Mouse (Mus musculus) embryo, embryonic 10 days (tissue): ENCODE results near the gene Saxo1.
A peak's percentile ranks its signal among the peaks of the same experiment; 100 is the strongest.

Source experiments
- DNase-seq: peaks from one replicate; pipeline ENCODE4 v3.0.0-alpha.2; 2015; ENCODE audit warnings: low spot score

Saxo1 gene

DNA sequence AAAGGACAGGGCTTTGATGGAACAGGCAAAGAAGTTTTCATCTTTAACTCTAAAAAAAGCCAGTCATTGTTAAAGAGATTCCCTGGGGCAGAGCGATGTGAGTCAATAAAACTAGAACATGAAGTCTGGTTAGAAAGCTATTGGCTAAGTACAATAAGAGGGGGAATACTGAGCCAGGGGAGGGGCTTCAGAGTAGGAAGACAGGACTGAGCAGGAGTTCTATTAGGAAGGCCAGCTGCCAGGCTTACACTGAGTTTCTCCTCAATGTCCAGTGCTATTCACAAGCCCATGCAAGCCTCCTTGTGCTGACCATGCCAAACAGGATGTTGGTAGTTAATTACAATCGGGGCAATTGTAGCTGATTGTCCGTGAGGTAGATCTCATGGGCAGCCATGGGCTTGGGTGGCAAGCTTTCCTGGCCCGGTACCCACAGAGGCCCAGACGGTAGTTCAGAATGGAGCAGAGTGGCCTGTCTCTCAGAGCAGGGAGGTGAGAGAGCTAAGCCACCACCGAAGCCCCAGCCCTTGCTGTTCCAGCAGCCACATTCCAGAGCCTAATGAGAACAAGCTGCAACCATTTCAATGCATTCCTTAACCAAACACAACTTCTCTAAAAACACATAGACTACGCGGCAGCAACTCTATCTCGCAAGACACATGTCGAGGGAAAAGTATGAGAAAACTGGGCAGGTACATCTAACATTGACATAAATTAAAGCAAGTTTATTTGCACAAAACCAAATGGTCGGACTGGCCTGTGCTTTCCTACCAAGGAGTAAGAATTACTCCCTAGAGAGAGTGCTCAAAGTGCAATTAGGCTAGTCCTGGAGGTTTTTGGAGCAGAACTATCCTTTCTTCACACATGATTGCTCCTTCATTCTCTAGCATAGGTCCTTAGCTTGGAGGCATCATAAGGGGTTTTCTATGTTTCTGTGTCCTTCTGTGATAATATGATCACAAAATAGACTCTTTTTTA, 30.7 kb downstream of the Saxo1 start:
- peak; percentile 77 for DNase-seq

DNA sequence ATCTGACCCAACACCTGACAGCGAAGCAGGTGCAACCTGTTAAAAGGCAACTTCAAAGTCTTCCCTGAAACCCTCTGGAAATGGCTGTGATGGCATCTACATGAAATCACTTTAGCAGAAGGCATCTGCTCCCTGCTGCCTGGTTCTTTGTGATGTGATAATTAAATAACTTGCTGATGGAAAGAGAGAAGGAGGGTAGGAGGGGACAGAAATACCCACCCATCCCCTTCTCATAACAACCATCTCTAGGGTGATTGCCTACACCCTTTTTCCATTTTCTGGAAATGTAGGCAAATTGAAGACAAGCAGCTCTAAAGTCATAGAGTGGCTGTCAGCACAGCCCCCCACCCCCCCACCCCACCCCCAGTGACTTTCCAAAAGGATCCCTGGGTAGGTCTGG, 33.6 kb downstream of the Saxo1 start:
- DNase-seq, result no peak

DNA sequence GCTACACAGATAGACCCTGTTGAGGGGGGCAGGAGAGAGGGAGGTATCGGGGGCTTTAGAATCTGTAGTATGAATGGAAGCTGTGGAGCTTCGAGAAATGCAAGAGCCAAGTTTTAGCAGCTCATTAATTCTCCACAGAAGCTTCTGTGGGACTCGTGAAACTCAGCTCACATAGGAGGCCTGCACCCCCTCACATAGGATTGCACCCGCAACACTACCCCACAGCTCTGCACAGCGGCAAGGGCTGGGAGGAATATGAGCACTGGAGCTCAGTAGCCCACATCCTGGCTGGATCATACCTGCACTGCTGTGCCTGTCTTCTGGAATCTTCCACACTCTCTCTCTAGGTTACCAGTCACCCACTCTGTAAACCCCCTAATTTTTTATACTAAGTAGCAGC, 34.4 kb downstream of the Saxo1 start:
- no peak for DNase-seq

DNA sequence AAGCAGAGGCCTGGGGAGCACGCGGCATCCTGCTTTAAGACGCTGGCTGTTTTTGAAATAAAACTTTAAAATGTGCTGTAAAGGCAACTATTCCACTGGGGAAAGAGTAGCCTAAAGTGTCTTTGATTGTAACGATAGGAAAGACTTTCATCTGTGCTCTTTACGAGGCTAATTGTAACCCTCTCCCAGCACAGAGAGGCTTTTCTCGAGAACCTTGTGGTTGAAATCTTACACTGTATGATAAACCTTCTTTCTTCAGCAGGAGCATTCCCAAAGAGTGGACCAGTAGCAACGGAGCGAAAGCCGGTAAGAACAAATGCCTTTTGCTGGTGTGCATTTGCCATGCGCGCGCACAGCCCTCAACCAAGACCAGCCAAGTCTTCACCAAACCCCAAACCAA, 37.4 kb downstream of the Saxo1 start:
- no peak for DNase-seq

DNA sequence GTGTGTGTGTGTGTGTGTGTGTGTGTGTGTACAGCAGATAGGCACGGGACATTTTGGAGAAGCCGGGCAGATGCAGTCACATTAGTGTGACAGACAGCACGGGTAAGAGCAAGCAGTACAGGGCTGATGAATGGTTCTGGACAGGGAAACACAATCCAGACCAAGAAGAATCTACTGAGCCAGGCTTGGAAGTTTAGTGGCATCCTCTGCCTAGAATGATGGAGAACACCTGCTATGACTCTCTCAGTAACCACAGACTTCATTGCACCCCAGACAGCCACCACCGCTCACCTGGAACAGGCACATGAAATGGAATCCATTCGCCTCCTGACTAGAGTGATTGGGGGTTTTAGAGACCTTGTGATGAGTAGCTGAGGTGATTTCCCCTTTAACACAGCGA, 38.2 kb downstream of the Saxo1 start:
- no peak for DNase-seq

DNA sequence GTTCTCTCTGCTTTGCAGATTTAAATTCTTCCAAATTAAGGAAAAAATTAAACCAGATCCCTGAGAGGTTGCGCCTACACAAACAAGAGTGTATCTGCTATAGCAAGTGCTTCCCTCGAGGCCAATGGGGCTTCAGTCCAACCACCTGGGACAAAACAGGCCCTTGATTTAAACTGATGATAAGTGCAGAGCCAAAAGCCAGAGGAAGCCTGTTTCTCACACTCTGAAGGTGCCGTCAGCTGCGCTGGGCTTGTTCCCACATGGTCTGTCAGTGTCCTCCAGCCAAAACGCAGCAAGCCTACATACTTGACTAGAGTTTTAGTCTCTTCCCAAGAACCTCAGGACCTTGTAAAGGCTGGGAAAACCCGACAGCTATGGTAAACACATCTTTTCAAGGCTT, 53.5 kb downstream of the Saxo1 start:
- no peak for DNase-seq

DNA sequence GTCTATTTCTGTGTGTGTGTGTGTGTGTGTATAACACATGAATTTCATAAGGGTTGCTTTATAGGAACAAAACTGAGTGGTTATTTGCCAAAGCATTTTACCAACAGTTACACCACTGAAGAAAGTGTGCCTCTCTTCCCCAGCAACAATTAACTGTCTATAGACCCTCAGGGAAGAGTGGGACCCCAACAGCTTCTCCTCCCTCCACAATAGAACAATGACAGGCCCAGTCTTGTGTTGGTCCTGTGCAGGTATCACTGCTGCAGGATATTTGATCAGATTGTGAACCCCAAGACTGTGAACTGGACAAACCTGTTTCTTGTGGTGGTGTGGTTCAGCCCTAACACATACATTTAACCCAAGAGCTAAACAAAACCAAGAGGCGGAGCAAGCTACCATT, 58.6 kb downstream of the Saxo1 start:
- DNase-seq, result no peak

DNA sequence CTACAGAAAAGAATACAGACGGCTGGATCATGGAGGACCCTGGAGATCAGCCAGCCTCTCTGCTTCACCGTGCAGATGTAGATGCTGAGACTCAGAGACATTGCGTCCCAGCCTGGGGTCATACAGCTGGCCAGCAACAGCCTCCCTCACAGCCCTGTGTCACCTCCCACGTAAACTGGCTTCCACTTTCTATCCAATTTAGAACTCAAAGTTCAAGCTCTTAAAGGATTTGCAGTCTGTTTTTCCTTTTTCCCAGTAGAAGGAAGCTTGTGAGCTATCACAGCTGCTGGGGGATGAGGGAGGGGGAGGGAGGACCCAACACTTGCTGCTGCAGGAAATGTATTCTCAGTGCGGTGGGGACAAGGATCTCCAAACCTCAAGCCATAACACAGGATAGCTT, 59.4 kb downstream of the Saxo1 start:
- DNase-seq, result no peak

DNA sequence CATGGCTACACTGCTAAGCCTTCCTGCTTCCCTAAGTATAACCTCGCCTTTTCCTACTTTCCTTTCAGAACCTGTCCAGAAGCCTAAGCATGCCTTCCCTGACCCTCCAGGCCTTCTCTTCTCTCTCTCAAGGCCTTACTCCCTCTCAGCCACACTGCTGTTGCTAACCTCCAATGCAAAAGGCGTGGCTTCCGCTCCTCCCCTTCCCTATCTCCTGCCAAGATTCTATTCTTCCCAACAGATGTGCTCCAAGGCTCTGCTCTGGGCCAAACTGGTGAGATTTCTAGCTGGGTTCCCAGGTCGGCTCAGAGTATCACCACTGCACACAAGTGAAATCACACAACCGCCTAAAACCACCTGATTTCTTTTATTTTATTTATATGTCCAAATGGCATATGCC, 69.0 kb downstream of the Saxo1 start:
- DNase-seq, result no peak

DNA sequence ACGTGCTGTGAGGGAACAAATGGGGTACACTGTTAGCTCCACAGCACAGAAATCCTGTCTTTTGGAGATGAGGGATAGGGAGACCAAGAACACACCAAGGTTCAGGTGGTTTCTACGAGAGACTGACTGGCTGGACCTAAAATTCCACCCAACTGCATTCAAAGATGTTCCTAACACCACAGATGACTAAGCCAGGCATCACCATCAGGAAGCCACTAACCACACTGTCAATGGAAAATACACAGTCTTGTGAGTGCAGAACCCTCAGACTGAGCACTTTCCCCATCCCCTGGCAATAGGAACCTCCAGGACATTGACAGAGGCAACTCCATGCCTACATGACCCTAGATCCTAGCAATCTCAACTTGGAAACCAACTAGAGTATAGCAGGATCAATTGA, 71.2 kb downstream of the Saxo1 start:
- DNase-seq, result no peak

DNA sequence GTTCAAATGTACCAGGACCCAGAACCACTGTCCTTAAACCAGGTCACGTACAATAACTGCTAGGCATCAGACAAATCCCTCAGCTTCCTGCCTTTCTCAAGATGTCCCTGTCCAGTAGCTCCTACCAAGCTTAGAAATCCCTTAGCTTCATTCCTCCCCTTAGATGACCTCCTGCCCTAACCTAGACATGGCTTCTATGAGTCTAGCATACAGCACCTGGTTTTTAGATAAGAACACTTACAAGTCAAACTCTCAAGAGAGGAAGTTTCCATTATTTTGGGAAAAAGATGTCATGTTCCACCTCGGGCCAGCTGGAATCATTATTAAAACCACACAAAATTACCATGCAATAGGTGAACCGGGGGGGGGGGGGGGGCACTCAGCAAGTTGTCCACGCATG, 71.6 kb downstream of the Saxo1 start:
- no peak for DNase-seq

DNA sequence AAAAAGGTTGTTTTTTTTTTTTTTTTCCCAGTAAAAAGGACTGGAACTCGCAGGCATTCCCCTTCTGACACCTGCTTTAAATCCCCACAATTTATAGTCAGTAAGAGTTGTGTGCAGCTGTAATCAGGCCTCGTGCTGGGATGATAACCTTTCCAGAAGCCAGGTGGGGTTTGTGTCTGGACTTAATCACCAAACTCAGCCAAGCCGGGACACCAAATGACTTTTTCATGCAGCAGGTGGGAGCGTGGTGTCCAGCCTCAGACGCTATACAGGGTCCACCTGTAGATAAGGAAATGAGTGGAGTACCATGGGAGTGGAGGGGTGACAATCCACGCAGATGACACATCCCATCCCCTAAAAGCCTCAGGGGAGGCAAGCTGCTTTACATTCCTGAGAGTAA, 73.1 kb downstream of the Saxo1 start:
- peak; percentile 26 for DNase-seq

GRCm38 (mm10) chr4:86483686-86484085, 74.4 kb downstream of the Saxo1 start:
- DNase-seq, result peak; percentile 22

DNA sequence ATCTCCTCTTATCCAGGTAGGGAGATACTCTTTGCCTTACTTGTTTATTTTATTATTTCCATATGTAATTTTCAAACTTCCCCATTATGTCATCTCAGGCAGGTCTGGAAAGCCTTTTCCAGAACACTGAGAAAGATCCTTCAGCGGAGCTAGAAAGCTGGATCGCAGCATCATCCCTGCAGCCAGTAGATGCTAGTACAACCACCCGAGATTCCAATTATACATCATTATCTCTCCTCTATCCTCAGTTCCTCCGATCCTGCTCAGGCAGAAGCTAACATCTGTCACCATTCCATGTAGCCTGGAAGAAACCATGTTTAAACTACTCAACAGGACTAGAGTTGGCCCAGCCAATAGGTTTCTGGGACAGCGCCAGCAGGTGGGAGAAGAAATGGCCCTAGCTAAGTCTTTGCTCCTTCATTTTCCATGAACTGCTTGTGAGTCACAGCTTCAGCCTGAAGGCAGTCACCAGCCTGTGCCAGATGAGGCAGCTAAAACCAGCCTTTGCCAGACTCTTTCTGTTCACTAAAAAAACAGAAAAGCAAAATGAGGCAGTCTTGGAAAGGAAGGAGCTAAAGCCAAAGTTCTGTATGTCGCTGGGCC, 75.0 kb downstream of the Saxo1 start:
- DNase-seq, result no peak

DNA sequence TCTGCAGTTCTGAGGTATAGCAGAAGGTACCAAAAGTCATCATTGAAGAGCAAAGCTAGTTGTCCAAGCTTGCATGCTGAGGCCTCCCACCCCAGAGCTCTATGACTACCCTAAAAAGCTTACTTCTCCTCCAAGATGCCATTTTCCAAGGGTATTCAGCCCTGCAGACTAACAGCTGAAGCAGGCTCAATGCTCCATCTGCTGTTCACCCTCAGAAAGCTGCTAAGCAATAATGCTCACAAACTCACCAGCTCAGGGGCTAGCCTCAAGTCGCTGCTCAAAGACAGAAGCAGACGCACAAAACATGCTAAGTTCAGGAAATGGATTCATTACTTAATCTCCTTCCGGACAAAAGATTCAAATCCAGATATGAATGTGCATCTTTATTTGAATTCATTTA, 77.2 kb downstream of the Saxo1 start:
- DNase-seq, result peak; percentile 22

DNA sequence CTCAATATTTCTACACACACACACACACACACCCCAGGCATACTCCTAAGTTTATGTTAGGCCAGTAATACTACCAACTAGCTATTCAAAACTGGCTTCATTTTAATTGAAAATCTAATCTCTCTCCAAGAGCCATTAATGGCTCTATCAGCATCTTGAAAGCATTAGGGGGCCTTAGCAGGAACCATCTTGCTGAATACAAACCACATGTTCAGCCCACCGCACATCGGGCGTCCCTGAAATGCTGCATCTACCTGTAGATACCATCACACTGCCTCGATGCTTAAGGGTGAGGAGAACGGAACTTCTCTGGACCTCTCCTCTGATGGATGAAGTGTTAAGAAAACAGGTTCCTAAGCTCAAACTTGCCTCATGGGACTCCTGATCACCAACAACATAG, 93.3 kb downstream of the Saxo1 start:
- peak; percentile 10 for DNase-seq

DNA sequence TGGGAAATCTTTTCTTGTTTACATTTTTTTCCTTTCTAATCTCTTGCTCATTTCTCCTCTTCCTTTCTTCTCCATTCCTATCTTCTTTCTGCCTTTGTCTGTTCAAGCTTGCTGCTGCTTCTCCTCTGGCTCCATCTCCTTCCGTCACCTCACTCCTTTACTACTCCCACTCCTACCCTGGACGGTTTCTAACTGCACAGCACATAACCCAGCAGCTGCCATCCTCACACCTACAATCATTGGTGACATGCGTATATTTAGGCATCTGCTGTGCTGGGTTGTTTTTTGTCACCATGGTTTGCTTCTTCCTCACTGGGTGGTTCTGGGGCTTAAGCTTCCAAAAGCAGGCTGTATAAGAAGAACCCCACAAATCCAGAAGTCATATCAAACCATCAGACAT, 107.7 kb downstream of the Saxo1 start:
- no peak for DNase-seq

DNA sequence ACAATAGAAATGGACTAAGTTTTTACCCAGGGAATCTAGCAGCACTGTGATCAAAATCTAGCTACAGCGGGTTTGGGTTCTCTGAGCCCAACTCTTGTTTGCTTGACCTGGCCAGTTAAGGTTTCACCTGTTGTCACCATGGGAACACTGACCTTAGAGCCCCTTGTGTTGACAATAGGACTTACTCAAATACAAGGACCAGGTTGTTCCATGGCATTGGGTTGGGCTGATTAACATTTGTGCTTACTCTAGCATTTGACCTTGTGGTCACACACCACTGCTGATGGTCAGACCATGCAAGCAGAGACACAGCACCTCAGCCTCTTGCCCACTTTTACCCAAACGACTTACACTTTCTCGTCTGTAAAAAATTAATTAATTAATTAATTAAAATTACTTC, 121.8 kb downstream of the Saxo1 start:
- peak; percentile 25 for DNase-seq

- no peak for DNase-seq
These were observed 122.5 kb downstream of the Saxo1 start for GRCm38 (mm10) chr4:86435631-86436030.

DNA sequence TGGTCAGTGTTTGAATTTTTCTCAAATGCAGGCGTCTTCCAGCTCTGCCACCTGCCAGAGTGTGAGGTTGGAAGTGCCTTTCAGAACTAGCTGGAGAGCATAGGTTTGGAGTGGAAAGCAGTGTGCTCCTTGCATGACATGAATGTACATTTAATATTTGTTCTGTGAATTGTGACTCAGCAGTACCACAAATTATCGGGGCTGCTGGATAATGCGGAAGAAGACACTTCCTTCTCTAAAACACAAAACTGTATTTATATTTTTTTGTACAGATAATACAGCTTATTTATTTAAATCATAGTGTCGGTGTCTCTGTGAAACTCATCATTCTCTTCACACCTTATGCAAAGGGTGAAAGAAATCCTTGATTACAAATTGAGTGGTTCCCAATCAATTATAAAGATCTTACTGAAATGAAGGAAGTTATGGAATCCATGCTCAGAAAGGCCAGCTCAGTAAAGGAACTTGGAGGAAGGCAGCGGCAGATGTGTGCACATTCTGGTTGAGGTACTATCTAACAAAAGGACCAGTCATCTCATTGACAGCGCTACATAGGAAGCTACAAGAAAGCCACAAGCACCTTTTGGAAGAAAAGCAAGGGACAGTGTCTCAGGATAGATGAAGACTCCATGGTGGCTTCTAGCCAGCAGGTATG, 129.9 kb downstream of the Saxo1 start:
- no peak for DNase-seq

- no peak for DNase-seq
These were observed 130.8 kb downstream of the Saxo1 start for GRCm38 (mm10) chr4:86427312-86427711.

DNA sequence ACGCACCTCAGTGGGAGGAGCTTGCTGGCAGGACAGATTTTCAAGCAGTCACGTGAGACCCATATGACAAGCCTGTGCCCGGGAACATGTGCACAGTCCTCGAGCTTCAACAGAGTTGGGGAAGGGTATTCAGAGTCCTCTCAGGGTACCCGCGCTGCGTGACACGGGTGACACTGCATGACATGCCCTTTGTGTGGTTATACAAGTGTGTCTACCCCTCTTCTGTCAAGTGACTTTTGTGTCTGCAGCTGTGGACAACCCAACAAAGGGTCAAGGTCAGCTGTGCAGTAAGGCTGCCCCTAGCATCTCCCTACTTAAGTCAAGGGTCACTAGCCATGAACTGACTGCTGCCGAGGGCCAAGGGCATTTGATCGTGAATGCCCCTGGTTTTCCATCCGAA, 131.6 kb downstream of the Saxo1 start:
- peak; percentile 18 for DNase-seq

DNA sequence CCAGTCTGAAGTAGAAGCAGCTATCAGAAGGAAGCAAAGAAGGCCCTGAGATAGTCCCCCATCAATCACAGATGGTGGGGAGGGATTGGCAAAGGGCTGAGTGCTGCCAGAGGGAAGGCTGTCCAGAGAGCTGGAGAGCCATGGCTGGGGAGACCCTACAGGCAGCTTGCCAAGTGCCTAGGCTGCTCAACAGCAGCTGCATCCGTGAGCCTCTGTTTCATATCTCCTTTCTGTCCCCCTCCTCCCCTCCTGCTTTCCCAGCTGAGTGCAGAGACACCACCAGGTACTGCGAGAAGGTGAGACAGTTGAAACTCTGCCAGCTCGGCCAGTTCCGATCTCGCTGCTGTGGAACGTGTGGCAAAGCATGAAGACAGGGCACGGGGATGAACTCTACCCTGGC, 132.5 kb downstream of the Saxo1 start:
- no peak for DNase-seq
